Mouse (Mus musculus): ENCODE data around the gene Smoc1. TPM values are rescaled to one million over a fixed set of nuclear protein-coding genes. Genes with fewer than 3 reads are reported as not detected.

Smoc1 gene
- total RNA-seq (2022) = 10 to 100 TPM in 2 of 4 experiments, 1 to 10 TPM in 2; 8.3 to 15.7 (median 11.5) TPM

DNA sequence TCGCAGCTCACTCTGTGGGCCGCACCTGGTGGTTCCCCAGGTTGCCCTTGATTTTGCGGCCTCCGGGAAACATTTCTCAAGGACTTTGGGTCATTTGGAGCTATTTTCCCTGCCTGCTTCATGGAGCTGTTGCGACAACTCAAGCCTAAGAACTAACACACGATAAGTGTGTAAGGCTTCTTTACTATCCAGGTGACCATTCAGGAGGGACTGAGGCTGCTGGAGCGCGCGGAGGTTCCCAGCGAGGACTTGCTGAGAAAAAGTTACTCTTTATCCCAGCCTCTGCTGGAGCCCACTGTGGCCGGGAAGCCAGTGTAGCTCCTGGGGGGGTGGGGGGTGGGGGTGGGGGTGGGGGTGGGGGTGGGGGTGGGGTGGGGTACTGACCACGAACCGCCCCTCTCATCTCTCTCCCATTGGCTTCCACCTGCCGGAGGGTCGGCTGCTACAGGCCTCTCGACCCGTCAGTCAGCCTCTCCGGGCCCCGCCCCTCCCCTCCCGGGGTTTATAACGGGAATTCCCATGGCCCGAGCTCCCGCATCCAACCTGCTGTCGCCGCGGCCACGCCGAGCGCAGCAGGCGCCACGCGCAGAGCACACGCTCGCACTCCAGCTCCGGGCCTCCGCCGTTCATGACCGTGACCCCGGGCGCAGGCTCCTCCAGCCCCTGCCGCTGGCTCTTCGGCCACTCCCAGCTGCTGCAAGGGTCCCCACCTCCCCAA, at the start of gene Smoc1:
Gene Smoc1 (plus strand): TSS at position 532 of the 718 bp plus-strand sequence.
- peak; percentile 55 to 62 for DNase-seq (ENCODE audit: low spot score in 2 of 2)

DNA sequence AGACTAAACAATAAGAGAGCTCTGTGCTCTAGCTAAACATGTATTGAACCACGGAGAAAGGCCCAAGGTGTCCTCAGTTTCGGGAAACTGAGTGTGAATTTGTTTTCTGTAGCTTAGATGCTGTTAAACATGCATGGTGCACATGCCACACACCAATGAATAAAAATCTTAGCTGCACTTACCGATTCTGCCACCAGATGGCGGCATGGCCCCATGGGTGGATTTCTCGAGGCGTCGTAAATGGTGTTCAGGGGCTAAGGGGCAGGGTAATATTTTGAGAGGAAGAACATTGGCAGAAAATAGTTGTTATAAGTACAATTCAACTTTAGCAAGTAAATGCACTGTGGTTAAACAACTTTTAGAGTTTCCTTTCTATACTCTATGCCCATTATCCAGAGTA, 44.3 kb upstream of the Smoc1 start:
- peak; percentile 44 to 81 for DNase-seq (ENCODE audit: low spot score in 2 of 2)

DNA sequence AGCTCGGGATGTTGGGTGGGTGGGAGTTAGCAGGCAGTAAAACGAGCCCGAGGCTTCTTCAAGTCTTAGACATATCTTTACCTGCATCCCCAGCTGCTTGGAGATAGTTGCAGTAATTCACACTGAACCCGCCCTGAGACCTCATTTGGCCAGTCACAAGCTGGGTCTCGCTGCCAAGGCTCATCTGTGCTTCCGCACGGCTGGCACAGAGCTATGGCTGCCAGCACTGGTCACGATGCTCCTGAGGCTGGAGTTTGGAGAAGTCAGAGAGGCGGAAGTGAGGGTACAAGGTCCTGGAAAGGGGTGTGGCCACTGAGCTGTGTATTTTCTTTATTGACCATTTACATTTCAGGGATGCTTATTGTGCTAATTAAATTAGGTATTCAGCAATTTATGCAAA, 42.9 kb upstream of the Smoc1 start:
- no peak for DNase-seq (ENCODE audit: low spot score in 2 of 2)

DNA sequence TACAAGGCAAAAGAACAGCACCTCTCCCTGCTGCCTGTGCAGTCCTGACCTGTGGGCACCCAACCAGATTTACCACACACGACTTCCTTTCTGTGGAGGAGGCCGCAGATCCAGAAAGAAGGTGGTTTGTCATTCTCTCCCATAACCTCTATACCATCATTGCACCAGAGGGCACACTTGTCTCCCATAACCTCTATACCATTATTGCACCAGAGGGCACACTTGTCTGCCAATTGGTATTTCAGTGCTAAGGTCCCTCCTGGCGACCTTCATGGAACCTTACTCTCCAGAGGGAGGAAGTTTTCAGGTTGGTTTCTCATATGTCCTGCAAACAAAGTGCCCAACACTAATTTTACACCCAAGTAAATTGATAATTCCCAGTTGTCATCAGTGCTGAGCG, 40.0 kb upstream of the Smoc1 start:
- DNase-seq (ENCODE audit: low spot score in 2 of 2) = no peak

DNA sequence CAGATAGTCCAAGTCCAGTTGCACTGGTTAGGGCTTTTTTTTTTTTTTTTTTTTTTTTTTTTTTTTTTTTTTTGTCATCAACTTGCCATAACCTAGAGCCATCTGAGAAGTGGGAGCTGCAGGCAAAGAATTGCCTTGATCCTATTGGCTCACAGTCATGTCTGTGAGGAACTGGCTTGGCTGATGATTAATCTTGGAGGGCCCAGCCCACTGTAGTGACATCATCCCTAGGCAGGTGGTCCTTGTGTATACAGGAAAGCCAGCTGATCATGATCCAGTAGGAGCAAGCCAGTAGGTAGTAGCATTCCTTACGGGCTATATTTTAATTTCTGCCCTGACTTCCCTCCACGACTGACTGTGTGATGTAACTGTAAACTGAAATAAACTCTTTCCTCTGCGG, 38.3 kb upstream of the Smoc1 start:
- no peak for DNase-seq (ENCODE audit: low spot score in 2 of 2)

DNA sequence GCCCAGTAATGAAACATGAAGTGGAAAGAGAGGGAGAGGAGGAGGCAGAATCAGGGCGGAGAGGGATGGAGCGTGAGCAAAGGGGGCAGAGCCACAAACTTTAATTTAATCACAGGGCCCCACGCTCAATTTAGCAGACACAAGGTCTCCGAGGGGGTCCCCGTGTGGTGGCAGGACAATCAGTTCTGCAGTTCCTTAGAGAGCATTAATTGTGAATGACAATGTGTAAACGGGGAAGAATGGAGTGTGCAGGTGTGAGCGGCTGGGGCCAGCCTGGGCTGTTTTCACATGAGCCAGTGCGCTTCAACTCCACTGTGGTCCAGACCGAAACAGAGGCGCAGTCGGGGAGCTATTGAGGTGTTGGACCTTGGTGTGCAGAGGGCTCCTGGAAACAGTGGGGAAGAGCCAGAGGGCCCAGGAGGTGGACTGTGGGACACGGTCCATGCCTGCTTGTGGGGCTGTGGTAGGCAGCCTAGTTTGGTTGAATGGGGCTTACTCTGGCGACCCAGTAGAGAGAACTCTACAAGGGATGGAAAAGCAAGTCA, 35.6 kb upstream of the Smoc1 start:
- DNase-seq (ENCODE audit: low spot score in 2 of 2) = no peak

DNA sequence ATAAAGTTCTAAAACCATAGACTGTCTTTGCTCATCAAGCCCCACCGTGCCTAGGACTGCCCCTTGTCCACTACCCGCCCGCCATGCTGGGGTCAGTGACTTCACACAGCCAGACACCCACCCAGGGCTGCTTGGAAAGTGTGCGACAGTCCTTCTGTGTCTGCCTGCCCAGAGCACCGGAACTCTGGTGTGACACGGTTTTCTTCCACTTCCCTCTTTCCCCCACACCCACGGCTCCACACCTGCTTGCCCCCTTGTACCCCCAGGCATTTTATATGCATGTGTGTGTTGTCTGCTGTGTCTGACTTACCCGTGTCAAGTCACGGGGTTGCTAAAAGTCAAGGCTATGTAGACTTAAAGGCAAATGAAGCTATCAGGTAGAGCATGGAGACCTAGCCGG, 34.8 kb upstream of the Smoc1 start:
- no peak for DNase-seq (ENCODE audit: low spot score in 2 of 2)

DNA sequence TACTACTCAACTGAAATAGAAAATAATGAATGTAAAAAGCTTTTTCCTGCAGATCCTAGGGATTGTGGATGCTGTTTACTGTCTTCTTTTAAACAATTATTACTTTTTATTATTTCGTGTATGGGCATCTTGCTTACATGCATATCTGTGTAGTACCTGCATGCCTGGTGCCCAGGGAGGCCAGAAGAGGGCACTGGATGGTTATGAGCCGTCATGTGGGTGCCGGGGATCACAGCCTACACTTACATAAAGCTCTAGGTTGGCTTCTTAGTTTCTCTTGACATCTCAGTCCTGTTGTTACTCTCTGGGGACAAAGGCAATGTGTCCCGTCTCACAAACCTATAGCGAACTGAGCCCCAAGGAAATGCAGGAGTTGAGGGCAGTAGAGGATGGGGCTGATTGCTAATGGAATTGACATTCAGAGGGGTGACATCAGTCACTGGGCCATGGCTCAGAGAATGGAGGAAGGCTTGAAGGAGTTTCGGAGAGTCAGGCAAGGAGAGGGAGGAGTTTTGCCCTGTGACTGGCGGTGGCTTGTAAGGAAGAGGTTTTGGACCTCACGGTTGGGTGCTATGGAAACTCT, 34.0 kb upstream of the Smoc1 start:
- DNase-seq (ENCODE audit: low spot score in 2 of 2) = no peak

DNA sequence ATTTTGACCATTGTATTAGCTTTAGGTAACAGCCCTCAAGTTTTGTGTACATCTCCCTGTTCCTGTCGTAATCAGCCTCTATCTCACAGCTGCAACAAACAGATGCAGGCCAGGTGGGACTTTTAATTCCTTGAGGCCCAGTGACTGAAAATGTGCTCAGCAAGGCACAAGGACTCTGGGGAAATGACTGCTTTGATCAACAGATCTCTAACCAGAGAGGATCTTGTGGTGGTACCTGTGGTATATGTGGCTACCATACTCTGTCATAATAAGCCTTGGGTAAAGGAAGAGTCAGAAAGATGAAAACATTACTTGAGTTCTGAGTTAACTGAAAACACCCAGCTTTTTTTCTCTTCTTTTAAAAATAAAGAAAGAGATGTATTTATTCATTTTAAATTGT, 32.8 kb upstream of the Smoc1 start:
- no peak for DNase-seq (ENCODE audit: low spot score in 2 of 2)

DNA sequence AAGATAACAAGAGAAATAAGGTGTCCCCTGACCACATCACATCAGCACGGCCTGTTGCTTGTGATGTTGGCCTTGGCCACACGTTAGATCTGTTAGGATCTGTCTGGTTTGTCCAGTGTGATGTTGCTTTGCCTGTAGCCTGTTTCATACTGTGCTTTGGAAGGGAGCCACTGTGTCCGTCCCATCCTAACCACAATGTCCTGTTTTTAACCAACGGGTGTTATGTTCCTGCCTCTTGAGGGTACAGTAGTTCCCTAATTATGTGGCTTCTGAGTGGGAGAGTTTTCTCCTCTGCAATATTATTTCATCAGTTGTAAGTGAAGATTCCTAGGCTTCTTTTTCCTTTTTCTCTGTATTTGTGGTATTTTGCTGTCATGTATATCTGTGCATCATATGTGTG, 31.3 kb upstream of the Smoc1 start:
- DNase-seq (ENCODE audit: low spot score in 2 of 2) = no peak

DNA sequence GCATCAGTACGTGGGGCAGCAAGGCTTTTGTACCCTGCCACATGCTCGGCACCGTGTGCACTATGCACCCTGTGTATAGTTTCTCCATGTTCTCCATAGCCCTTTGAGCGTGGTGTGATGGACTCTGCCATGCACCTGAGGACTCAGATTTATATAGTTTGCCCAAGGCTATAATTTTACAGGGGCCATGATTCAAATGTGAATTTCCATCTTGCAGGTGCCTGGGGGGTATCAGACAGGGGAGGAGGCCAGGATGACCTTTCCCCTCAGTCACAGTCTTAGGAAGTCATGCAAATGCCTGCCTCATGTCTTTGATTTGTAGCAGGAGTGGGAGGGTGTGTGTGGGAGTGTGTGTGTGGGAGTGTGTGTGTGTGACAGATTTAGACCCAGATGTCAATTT, 29.0 kb upstream of the Smoc1 start:
- no peak for DNase-seq (ENCODE audit: low spot score in 2 of 2)

DNA sequence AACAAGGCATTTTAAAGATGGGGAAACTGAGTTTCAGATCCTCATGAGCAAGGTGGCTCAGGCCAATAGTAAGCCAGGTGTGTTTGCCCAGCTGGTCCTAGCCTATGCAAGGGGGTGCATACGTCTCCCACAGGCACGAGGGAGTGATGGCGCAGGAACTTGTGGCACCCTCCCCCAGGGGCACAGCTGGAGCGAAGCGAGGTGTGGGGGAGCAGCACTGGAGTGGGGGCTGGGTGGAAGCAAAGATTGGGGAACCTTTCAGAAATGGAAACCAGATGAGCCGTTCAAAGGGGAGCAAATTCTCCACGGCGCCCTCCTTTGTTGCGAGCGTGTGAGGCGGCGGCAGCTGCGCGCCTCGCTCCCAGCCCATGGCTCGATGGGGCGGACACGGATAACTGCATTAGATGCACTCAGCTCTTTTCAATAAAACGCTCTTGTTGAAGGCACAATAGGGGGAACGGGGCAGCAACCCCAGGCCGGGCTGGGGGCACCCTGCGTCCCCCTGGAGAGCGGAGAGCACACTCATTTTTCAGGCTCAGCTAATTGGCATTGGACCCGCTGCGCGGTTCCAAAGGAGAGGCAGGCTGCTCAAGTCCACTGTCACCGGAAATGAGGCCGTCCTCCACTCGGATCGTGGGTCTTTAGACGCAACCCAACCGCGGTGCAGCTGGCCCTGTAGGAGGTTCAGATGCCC, 27.9 kb upstream of the Smoc1 start:
- DNase-seq (ENCODE audit: low spot score in 2 of 2) = no peak

DNA sequence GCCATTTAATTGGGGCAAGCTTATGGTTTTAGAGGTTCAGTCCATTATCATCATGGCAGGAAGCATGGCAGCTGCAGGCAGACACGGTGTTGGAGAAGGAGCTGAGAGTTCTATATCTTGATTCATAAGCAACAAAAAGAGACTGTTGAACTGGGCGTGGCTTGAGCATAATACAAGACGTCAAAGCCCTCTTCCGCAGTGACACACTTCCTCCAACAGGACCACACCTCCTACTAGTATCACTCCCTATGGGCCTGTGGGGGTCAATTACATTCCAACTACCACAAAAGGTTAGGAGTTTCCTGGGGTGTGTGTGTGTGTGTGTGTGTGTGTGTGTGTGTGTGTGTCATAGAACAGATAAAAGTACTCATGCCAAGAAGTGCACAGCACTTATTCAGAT, 25.7 kb upstream of the Smoc1 start:
- no peak for DNase-seq (ENCODE audit: low spot score in 2 of 2)

DNA sequence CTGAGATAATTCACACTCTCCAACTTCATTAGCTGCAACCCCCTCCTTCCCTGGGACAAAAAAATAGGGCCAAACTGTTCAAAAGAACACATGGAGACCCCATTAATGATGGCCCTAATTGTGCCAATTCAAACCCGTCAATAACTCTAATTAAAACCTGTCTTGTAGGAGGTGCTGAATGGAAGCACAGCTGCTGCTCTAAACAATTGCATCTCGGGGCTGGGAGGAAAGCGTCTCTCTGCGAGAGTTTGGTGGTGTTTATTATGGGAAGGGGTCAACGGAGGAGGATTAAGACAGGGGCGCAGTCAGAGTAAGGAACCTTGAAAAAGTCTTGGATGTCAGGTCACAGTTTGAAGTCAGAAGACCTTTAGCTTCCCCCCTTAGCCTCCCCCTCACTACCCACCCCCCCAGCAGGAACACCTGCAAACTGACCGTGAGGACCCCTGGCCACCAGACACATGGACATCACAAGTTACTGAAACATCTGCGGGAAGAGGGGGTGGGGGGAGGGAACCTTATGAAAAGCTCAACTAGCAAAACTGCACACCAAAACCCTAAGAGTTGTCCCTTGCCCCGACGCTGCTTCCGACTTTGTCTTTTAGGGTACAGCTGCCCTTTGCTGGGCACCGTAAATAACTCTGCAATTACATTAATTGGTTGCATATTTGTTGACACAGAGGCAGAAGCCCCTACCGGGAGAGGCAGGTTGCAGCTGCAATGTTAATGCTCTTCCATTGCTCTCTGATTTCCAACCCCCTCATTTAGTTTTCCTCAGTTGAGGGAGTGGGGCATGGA, 23.6 kb upstream of the Smoc1 start:
- no peak for DNase-seq (ENCODE audit: low spot score in 2 of 2)

DNA sequence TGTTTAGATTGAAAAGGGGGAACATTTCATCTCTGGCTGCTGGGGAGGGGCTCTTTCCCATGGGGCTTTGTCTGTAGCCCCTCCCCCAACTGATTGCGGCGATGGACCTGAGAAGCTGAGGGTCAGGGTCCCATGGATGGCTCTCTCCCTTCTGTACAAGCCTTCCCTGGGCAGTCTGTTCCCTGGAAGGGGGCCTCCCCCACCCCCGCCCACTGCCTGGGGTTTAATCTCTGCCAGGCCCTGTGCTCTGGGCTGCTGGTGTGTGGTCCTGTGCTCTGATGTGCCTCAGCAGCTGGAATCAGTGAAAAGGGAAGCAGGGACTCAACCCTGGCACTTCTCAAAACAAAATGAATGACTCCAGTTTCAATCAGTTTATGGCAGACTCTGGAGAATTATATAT, 16.8 kb upstream of the Smoc1 start:
- DNase-seq (ENCODE audit: low spot score in 2 of 2) = no peak

DNA sequence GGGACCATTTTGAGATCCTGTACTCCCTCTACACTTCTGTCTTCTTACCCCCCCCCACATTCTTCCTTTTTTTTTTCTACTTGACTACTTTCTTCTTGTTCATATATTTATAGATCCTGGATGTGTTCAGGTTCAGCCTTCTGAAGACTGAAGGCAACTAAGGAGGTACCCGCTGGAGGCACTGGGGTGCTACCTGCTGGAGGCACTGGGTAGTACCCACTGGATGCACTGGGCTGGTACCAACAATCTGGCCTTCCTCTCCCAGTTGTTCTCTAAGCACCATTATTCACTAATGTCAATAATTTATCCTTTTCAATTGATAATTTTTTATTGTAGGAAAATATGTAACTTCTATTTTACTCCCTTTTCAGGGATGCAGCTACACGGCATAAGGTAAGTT, 14.6 kb upstream of the Smoc1 start:
- no peak for DNase-seq (ENCODE audit: low spot score in 2 of 2)

DNA sequence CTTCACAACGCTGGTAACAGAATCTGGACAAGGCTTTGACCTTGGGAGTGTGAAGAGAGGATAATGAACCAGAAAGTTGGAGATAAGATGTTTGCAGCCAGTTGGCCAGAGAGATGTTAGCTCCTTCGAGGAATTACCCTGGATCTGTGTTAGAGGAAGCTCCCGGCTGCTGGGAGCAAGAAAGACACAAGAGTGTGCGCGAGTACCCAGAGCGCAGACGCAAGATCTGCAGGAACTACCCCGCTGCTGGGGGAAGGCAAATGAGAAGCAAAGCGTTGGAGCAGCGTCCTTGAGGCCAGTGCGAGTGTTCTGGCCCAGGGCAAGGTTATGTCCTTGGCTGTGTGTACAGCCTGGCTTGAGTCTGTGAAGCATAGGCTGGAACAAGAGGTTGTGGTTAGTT, 13.1 kb upstream of the Smoc1 start:
- DNase-seq (ENCODE audit: low spot score in 2 of 2) = no peak

DNA sequence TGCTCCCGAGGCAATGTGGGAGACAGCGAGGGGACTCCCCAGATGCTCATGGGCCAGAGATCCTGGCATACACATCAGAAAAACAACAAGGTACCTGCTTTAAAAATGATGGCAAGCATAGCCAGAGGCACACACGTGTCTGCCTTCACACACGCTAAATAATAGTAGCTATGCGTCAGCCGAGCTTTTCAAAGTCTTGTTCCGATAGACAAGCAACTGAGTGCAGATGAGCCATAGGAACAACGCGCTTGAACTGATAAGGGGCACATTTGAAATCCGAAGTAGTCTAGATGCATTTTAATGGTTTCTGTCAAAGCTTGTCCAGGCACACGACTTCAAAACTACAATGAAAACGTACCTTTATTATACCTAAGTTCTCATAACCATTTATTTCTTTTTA, 9.0 kb upstream of the Smoc1 start:
- DNase-seq (ENCODE audit: low spot score in 2 of 2) = no peak

DNA sequence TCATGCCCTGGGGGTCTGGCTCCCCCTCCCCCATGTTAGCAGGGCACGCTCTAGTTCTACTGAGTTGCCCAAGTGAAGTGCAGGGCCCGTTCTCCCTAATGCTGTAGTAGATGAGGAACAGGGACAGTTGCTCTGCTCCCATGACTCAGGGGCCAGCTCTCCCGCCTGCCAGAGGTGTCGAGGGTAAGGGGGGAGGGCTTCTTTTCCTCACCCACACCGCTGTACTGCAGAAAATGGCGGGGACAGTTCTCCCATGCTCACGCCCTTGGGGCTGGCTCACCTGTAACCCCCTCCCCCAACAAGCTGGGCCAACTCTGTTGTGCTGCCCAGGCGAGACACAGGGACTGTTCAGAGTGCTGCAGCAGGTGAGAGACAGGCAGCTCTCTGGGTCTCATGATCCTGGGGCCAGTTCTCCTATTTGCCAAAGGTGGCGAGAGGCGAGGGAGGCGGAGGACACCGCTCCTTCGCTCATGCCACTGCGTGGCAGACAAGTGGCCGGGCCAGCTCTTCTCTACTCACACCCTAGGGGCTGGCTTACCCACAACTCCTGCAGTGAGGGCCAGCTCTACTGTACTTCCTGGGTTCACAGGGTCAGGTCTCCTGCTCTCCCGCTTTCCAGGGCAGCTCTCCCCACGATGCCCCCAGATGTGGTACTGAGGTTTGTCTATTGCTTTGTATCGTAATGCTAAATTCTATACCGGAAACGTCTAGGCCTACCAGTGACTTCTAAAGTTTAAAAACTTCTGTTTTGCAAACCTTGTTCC, 7.9 kb upstream of the Smoc1 start:
- no peak for DNase-seq (ENCODE audit: low spot score in 2 of 2)

DNA sequence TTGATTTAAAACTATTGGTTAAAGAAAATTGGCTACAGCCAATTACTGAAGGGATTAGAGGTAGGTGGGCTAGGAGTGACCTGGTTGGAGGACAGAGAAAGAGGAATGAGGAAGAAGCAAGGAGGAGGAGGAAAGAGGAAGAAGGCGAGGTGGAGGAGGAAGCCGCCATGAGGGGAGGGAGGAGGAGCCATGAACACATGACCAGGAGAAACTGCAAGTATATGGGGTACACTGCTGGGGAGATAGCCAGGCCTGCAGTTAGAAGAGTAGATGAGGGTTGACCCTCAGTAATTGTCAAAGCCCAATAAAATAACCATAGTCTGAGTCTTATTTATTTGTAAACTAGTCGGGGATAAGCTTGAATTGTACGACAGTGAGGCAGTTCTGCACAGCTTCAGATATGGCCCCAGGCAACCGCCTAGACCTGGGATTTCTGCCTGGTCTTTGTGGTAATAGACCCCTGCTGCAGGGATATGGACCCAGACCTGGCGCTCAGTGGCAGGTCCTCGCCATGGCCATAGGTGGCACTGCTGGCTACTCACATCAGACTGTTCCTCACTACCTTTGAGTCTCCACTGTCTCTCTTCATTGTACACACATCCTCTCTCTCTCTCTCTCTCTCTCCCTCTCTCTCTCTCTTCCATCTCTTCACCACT, 7.2 kb upstream of the Smoc1 start:
- no peak for DNase-seq (ENCODE audit: low spot score in 2 of 2)

DNA sequence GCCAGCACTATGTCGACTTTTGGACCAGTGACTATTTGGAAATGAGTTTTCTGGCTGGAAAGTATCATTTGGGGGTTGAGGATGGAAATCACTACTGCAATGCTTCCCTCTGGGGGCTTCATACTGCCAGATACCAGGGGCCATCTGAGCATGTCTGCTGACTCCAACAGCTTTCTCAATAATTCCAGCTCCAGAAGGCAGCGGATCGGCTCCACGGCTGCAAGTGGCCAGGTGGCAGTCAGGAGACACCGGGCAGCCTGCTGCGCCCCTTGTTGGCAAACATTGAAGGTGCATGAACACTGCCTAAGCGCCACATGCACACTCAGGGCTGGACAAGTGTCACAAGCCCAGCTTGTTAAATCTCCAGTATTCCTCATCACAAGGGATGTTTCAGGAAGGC, 2.2 kb upstream of the Smoc1 start:
- DNase-seq (ENCODE audit: low spot score in 2 of 2) = no peak
